Mouse (Mus musculus) spleen, adult 18-20 months (tissue): ENCODE data around the gene Ftl1.
"Not testable (repeated sequence)": the region's sequence is repeated elsewhere in the genome, so short reads cannot be mapped to it uniquely, and the experiment has no call there.

Experiments used
- DNase-seq, 2 experiments: peaks; one replicate each; pipeline ENCODE4 v3.0.0; 2022; ENCODE audit warnings: mixed read lengths in 2 of 2

Ftl1 gene

DNA sequence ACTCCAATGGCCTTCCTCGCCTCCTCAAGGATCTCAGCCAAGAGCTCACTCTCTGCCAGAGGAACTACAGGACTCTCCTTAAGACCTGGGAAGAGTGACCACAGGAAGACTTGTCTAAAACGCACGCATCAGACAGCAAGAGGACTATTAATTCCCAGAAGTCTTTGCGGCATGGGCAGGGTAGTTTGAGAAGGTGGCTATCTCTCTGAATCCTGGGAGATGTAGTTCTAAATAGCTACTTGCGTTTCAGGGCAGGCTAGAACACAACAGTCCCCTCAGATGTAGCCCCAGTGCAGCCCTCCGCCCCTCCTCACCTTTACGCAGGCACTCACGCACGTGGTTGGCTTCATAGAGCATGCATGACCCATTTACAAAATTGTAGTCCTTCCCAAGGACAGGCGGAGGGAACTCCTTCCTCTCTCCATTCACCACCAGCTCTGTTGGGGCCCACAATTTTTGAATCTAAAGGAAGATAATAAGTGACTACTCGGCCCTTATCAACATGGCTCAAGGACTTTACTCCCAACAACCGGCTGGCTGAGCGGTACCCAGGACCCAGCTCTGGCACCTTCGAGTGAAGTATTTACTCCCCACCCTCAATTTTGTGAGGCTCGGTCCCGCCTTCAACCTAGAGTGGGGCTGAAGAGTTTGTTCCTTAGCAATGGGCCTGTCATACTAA, 15.7 kb upstream of the Ftl1 start:
- no peak for DNase-seq

DNA sequence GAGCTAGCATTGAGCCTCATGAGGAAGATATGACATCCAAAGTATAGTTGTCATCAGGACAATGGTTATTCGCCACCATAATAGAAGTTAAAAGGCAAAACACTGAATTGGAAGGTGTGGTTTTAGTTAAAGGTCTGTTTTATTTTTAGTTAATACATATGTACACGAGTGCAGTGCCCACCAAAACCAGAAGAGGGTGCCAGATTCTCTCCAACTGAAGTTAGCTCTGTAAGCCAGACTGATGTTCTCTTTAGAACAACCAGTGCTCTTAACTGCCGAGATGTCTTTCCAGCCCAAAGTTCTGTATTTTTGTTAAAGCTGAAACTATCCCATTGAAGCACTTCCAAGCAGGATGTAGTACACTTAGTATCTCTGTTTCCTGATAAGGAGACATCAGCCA, 11.2 kb upstream of the Ftl1 start:
- peak; percentile 39 to 78 for DNase-seq

DNA sequence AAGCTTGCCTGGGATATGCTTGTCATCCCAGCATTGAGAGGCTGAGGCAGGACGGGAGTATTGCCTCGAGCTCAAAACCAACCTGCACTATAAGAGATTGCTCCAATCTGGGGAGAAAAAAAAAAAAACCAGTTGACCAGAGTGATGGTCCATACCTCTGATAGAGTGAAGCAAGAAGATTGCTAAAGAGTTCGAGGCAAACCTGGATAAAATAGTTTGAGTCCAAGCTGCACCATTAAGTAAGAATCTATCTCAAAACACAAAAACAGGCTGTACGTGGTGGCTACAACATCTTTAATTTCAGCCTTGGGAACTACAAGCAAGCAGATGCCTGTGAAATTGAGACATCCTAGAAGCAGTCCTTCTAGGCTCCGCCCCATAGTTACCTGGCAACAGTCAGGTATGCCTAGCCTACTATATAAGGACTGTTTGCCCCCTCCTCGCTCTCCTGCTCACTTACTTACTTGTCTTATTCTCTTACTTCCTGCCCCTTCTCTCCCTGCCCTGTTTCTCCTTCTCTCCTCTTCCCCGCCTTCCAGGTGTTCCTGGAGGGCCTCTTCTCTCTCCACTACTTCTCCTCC, 7.5 kb upstream of the Ftl1 start:
- DNase-seq: no peak

DNA sequence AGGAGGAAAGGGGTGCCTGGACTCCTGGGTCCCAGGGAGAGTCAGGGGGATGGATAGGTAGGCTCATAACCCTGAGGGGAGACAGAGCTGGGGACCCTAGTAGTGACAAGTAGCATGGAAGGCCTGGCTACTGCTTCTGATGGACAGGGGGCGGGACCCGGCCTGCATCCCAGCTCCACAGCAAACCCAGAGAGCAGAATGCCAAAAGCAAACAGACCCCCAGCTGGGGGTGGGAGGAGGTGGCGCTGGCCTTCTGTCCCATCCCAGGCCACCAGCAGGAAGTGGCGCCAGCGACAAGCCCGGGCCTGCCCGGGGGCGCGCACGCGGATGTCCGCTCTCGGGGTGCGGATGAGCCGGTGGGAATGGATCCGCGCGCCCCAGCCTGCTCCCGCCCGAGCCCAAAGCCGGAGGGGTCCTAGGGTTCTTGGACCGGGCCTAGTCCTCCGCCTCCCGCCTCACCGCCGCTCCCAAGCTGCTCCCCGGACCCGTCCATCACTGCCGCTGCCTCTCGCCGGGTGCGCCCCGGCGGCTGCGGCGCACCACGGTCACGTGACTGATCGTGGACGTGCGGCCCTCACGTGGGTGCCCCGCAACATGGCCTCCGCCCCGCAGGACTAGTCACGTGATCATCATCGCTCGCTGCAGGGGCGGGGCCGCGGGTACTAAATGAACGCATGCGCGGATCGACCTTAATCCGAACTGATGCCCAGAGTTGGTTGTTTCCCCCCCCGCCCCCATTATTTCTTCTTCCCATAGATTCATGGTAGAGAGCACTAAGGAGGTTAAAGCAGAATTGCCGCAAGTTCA, 6.8 kb upstream of the Ftl1 start, which contains the start of gene Bax:
Bax (minus strand) TSS at position 616 of the 807 bp plus-strand sequence.
- peak; percentile 91 to 96 for DNase-seq

DNA sequence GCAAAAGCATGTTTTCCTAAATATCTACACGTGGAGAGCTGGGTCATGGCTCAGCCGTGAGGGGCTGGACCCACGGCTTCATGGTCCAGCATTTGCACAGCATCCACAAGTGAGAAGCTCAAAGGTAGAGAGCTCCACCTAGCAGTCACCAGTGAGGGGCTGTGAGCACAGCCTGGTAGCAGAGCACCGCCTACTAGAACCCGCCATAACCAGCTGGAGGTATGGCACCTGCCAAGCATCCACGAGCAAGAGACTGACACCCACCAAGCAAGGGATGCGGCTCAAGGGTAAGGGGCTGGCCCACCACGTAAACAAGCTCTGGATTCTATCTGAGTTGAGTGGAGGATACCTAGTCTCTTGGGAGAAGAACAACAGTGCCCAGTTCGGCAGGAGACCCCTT, 5.9 kb upstream of the Ftl1 start:
- no peak for DNase-seq

DNA sequence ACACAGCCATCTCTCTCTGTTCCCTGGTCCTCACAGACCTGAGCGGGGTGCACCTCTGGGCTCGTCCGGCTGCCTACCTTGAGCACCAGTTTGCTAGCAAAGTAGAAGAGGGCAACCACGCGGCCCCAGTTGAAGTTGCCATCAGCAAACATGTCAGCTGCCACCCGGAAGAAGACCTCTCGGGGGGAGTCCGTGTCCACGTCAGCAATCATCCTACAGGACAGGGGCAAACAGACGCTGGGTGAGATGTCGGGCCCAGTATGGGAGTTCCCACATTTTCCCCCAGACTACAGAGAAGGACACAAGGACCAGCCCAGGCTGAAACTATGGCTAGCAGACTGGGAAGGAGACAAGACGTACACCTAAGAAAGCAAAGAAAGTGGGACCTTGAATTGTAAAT, 5.4 kb upstream of the Ftl1 start:
- no peak for DNase-seq

DNA sequence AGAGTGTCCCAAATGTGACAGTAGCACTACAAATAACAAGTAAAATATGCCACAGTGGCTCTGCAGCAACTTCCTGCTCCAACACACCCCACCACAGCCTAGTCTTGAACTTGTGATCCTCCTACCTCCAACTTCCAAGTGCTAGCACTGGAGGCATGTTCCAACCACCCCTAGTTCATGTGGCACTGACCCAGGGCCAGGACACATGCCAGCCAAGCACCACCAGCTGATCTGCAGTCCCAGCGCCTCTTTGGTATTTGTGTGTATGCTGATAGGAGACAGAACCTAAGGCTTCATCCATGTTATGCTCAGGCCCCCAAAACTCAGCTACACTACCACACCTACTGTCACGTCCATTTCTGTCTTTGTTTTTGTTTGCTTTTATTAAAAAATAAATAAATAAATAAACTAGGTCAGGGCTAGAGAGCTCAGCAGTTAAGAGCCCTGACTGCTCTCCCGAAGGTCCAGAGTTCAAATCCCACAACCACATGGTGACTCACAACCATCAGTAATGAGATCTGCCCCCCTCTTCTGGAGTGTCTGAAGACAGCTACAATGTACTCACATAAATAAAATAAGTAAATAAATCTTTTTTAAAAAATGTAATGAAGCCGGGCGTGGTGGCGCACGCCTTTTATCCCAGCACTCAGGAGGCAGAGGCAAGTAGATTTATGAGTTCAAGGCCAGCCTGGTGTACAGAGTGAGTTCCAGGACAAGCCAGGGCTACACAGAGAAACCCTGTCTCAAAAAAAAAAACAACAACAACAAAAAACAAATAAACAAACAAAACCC, 4.5 kb upstream of the Ftl1 start:
- DNase-seq: no peak

DNA sequence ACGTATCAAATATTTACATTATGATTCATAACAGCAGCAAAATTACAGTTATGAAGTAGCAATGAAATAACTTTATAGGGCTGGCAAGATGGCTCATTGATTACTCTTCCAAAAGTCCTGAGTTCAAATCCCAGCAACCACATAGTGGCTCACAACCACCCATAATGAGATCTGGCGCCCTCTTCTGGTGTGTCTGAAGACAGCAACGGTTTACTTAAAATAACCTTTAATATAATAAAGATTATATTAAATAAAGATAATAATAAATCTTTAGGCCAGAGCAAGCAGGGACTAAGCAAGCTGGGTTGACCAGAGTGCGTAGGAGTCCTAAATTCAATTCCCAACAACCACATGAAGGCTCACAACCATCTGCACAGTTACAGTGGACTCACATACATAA, 3.2 kb upstream of the Ftl1 start:
- DNase-seq: not testable (repeated sequence)

DNA sequence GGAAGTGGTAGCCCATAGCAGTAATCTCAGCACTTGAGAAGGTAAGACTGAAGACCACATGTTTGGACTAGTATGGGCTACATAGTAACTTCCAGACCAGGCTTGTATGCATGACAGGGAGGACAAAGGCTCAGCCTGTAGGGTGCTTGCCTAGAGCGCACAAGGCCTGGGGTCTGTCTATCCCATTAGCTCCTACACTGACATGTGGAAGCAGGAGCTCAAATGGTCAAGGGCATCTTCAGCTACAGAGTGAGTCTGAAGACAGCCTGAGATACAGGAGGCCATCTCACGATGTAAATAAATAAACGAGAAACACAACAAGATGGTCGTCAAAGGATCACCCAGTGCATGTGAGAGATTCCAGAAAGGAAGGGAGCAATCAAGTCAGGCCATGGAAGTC, 2.6 kb upstream of the Ftl1 start:
- no peak for DNase-seq

DNA sequence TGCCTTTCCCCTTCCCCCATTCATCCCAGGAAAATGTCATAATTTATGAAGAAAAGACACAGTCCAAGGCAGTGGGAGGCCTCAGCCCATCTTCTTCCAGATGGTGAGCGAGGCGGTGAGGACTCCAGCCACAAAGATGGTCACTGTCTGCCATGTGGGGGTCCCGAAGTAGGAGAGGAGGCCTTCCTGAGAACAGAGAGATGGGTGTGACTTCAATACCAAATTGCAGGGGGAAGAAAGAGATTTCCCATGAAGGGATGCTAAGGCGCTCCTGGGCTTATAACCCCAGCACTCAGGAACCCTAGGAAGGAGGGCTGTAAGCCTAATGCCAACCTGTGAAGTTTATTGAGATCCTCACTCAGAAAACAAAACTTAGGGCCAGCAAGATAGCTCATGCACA, 2.1 kb upstream of the Ftl1 start:
- DNase-seq: no peak

DNA sequence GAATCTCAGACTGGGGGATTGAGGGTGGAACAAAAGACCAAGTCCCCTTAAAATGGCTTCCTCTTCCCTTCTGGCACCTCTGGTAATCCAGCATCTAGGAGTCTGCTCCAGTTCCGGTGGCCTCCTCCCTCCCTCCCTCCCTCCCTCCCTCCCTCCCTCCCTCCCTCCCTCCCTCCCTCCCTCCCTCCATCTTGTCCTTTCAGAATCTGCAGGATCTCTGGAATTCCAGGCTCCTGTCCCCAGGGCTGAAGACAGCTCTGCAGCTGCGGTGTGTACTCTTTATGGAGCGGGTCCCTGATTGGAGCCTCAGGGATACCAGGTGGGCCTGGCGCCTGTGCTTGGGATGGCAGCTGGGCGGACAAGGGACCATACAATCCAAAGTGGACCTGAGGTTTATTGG, 1.6 kb upstream of the Ftl1 start:
- DNase-seq: no peak

DNA sequence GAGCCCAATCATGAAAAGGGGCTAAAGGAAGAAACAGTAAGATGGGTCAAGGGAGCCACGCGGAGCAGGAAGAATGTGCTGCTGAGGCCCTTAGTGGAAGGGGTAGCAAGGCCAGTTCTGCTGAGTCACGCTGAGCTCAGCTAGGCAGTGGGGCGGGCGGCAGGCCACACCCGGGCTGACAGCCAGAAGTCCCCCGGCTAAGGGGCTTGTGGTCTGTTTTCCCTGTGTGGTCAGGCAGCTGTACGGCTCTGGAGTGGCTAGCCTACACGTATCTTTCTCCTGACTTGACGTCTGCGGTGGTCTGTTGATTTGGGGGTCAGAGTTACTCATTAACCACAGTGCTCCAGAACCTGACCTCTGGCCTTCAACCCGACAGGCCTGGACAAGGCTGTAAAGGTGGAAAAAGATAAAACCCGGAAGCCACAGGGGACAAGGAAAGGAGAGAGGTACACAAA, 1.2 kb upstream of the Ftl1 start:
- DNase-seq: peak in 1 of 2 experiments; percentile 36

DNA sequence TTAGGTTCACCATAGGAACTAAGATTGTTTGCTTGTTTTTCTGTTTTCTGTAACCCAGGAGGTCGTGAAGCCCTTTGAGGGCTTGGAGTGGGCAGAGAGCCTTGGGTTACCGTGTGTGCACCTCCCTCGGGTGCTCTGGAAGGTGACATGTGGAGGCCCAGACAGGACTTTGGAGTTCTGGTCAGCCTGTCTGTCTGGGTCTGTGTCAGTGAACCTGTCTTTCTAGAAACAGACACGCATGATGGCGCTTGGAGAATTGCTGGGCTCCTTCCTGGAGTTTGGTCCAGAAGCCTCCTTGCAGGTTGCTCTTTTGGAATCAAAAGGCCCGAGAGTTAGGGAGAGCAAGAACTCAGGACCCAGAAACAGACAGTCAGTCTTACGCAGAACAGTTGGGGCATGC, 693 bp upstream of the Ftl1 start:
- no peak for DNase-seq

DNA sequence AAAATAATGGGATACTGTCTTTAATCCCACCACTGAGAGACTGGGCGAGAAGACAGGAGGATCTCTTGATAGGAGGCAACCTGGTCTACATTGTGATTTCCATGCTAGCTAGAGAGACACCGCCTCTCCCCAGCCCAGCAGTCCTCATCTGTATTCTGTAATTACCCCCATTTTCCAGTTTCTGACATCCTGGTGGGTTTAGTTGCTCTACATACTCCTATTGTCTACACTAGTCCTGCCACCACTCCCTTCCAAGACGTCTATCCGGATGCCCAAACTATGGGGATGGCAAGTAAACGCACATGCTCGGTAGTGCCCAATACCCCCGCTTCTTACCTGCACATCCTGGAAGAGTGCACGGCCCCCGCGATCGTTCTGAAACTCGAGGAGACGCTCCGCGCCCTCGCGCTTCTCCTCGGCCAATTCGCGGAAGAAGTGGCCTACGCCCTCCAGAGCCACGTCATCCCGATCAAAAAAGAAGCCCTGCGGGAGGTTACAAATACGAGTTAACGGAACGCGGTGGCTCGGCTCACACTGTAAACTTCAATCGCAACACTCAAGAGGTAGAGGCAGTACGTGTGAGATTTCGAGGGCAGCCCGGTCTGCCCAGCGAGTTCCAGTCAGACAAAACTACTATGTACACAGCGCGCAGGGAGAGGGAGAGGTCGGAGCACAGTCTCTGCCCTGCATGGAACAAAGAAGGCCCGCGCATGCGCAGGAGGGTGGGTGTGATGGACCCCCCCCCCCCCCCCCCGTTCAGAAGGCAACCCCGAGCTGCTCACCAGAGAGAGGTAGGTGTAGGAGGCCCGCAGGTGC, 728 bp downstream of the Ftl1 start:
- peak; percentile 68 to 81 for DNase-seq

DNA sequence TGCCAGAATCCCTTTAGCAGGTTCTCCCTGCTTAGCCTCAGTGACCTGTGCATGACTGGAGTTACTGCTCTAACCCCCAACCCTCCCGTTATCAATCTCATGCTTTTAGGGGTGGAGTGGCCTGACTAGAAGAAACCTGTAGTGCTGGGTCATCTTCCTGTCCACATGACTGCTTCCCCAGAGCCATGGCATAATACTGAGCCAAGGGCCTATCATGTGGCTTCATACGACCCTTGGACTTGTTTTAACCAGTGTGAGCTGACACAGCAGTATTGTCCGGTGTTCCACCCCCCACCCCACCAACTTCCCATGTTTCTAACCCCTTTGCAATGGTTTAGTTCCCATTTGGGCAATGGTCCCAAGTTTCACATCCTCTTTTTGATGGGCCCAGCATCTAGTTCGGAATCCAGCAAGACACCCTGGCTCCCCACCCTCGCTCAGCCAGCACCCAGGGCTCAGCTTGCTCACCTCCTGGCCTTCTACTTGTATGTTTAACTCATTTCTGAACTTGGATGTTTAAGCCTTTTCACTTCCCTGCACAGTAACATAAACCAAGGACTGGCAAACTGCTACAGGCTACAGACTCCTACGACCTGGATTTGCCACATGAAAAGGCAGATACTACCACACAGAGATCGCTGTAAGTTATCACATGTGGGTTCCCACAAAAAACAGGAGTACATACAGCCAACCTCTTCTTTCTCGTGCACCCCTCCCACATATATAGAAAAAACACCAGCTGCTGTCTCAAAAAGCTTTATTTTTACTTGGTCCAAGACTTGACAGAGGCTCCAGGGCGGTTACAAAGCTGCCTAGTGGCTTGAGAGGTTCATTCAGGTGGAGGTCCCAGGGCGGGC, 2.3 kb downstream of the Ftl1 start:
- peak in 1 of 2 experiments; percentile 29 for DNase-seq

DNA sequence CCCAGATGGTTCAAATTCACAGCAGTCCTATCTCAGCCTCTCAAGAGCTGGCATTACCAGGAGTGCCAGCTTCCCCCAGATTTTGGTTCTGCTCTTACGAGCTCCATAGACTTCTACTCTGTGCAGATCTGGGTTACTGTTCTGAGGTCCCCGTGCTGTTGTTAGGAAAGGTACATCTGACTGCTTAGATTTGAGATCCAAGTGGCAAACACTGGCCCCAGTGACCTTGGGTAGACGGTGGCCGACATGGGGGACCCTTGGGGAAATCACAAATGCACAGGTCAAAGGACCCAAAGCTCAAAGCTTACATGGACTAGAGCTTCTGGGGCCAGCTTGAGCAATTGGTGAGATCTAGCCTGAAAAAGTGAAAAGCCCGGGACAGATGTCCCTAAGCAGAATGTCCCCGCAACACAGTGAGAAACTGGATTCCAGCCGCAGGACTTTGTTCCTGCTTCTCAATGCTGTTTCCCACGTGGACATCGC, 2.9 kb downstream of the Ftl1 start:
- no peak for DNase-seq

DNA sequence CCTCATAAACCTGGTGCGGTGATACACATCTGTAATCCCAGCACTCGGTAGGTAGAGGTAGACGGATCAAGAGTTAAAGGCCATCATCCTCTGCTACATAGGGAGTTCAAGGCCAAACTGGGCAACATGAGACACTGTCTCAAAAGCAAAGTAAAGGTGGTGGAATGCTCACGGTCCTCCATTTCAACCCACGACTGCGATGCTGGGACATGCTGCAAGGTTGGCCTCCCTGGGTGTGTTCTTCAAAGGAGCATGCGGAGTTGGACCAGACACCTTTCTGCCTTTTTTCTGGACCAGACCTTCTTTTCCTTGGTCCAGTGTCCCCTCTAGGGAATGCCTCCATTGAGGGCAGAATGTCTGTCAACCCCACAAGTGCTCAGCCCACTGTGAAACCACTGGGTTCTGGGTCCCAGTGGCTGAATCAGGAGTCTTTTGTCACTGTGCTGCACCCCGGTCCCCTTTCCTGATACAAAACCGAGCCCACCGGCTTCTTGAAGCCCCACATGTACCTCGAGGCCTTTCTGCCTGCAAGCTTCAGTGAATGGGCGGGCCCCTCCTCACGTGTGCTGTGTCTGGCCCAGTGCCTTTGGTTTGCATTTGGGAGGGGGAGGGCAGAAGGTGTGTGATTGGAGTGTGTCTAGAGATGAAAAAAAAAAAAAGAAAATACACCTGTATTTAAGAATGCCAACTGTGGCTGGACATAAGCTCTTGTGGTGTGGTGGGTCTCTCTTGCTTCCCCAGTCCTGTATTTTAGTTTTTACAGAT, 3.6 kb downstream of the Ftl1 start:
- DNase-seq: no peak

DNA sequence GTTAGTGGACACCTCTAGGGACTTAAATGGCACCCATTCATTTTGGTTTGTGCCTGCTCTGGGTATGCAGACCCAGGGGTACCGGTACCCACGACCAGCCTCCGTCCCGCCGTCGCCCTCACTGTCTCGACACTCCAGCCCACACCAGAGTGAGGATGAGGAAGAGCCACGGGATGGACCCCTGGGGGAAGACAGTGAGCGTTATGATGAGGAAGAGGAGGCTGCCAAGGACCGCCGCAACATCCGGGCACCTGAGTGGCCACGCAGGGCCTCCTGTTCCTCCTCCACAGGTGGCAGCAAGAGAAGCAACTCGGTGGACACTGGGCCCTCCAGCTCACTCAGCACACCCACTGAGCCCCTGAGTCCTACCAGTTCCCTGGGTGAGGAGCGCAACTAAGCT, 4.7 kb downstream of the Ftl1 start:
- DNase-seq: no peak

DNA sequence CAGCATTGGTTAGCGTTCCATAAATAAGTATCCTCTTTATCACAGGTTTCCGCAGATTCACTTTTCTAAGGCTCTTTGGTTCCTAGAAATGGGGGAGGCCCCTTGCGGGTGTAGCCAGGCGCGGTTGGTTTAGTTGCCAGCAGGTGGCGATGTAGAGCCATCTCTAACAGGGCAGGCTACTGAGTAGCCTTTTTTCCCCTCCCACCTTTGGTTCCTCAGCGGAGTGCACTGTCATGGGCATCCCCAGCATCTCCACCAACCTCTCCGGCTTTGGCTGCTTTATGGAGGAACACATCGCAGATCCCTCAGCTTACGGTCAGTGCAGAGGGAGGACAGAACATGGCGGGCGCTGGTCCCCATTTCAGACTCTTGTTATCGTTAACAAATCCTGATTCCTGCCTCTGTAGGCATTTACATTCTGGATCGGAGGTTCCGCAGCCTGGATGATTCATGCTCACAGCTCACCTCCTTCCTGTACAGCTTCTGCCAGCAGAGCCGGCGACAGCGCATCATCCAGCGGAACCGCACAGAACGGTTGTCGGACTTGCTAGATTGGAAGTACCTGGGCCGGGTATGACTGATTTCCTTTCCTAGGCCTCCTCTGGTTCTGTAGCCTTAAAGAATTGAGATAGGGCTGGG, 8.2 kb downstream of the Ftl1 start:
- peak; percentile 66 to 84 for DNase-seq

DNA sequence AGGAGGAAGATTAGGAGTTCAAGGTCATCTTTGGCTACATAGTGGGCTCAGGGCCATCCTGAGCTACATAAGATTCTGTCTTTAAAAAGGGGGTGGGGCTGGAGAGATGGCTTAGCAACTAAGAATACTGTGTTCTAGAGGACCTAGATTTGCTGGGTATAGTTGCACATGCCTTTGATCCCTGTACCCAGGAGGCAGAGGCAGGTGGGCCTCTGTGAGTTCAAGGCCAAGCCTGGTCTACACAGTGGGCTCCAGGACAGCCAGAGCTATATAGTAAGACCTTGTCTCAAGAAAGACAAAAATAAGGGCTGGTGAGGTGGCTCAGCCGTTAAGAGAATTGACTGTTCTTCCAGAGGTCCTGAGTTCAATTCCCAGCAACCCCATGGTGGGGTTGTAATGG, 9.7 kb downstream of the Ftl1 start:
- DNase-seq: no peak
